8 mouse cellular contexts compared by ENCODE assay signal in genomic region chr14:61686821-61687341, GRCm38 (mm10).
DNase-seq lines count a peak whose midpoint lies in the region; ATAC-seq and TF ChIP-seq lines count a peak whose summit lies in the region.

No protein-coding gene starts in this region.

- H3K4me3 ChIP-seq in intestine, embryonic 16.5 days (ENCODE audit: low read length): peak overlapping the region; percentile 48
- peak overlapping the region; percentile 40 for H3K4me3 ChIP-seq in lung, embryonic 14.5 days (ENCODE audit: low read depth, low read length)
- H3K4me3 ChIP-seq in spleen, adult 2 months (ENCODE audit: extremely low read depth, insufficient read depth, insufficient read length): peak overlapping the region; percentile 59

- peaks cover 34% of the 10 kb centered on the region for H3K4me1 ChIP-seq in intestine, embryonic 16.5 days (ENCODE audit: control insufficient read depth, insufficient read depth, low read length)
- peaks cover 10% of the 10 kb centered on the region for H3K4me1 ChIP-seq in lung, embryonic 14.5 days (ENCODE audit: insufficient read depth)
- H3K4me1 ChIP-seq in spleen, adult 2 months (ENCODE audit: control insufficient read depth, insufficient read depth, insufficient read length): peaks cover 26% of the 10 kb centered on the region

- peak overlapping the region; percentile 61 for H3K9ac ChIP-seq in intestine, embryonic 16.5 days (ENCODE audit: low read depth, low read length)
- H3K9ac ChIP-seq in lung, embryonic 14.5 days: peak overlapping the region; percentile 49

- TF ChIP-seq POLR2A in spleen, adult 2 months (IDR thresholded peaks at IDR 0.05; ENCODE audit: low read depth, low read length): no peak

- no peaks in the 10 kb centered on the region for H3K36me3 ChIP-seq in intestine, embryonic 16.5 days (ENCODE audit: control insufficient read depth, insufficient read depth, low read length)
- H3K36me3 ChIP-seq in lung, embryonic 14.5 days (ENCODE audit: insufficient read depth): no peaks in the 10 kb centered on the region
- H3K36me3 ChIP-seq in spleen, adult 2 months (ENCODE audit: control insufficient read depth, insufficient read depth, low read length): no peaks in the 10 kb centered on the region

- peak; percentile 43 to 45 for DNase-seq in lung, adult 18-20 months
- no peak for DNase-seq in lung, postnatal 25 days (ENCODE audit: low spot score)
- peak; percentile 45 for DNase-seq in cerebellum, adult 9-11 months
- peak; percentile 40 to 59 for DNase-seq in gastrocnemius, postnatal 4 days (ENCODE audit: low spot score in 2 of 2)
- DNase-seq in lung, embryonic 14.5 days: peak; percentile 65
- peak in 1 of 2 experiments; percentile 23 for DNase-seq in spleen, adult 2 months (ENCODE audit: low read depth in 1 of 2, low spot score in 2 of 2)

- no peak for ATAC-seq in intestine, embryonic 16.5 days
- ATAC-seq in lung, embryonic 14.5 days (ENCODE audit: insufficient read depth): no peak
- ATAC-seq in monocyte, adult 5-6 weeks (replicated peaks; ENCODE audit: insufficient number of reproducible peaks, low FRiP score, low TSS enrichment, poor library complexity, severe bottlenecking): no peak

- H3K27ac ChIP-seq in intestine, embryonic 16.5 days (ENCODE audit: low read length): no peak overlapping the region
- no peak overlapping the region for H3K27ac ChIP-seq in lung, embryonic 14.5 days (ENCODE audit: low read depth)
- no peak overlapping the region for H3K27ac ChIP-seq in spleen, adult 2 months (ENCODE audit: insufficient read depth, low read length)

- WGBS in intestine, embryonic 16.5 days: under 1% methylated on average over 33 of the region's 33 CpGs
- under 1% methylated on average over 32 of the region's 33 CpGs for WGBS in lung, embryonic 14.5 days
- WGBS in spleen, adult 2 months: 1% methylated on average over 33 of the region's 33 CpGs

- H3K27me3 ChIP-seq in intestine, embryonic 16.5 days (replicated peaks; ENCODE audit: control insufficient read depth, insufficient read depth, low read length): peaks cover 28% of the 10 kb centered on the region
- peaks cover 52% of the 10 kb centered on the region for H3K27me3 ChIP-seq in lung, embryonic 14.5 days (ENCODE audit: insufficient read depth, low read length)
- peaks cover 23% of the 10 kb centered on the region for H3K27me3 ChIP-seq in spleen, adult 2 months (ENCODE audit: control insufficient read depth, insufficient read depth, low read length)

- no peaks in the 10 kb centered on the region for H3K9me3 ChIP-seq in intestine, embryonic 16.5 days (ENCODE audit: control insufficient read depth, low read length)
- no peaks in the 10 kb centered on the region for H3K9me3 ChIP-seq in lung, embryonic 14.5 days (ENCODE audit: low read depth, low read length)

- TF ChIP-seq CTCF in lung, embryonic 14.5 days (IDR thresholded peaks at IDR 0.05; ENCODE audit: low read depth): no peak
- TF ChIP-seq CTCF in spleen, adult 2 months (IDR thresholded peaks at IDR 0.05; ENCODE audit: extremely low read depth, insufficient read depth, insufficient read length, insufficient replicate concordance): no peak

- H3K4me2 ChIP-seq in intestine, embryonic 16.5 days (ENCODE audit: low read depth, low read length): peak overlapping the region; percentile 72
- H3K4me2 ChIP-seq in lung, embryonic 14.5 days: peak overlapping the region; percentile 77
